Mouse (Mus musculus) embryo, embryonic 9.5 days (tissue): ENCODE results near the gene Rnase1.
"Not testable (repeated sequence)": the region's sequence is repeated elsewhere in the genome, so short reads cannot be mapped to it uniquely, and the experiment has no call there.

Experiments used
- DNase-seq: peaks from one replicate; pipeline ENCODE4 v3.0.0-alpha.2; 2017; ENCODE audit errors: extremely low spot score

Gene Rnase1

DNA sequence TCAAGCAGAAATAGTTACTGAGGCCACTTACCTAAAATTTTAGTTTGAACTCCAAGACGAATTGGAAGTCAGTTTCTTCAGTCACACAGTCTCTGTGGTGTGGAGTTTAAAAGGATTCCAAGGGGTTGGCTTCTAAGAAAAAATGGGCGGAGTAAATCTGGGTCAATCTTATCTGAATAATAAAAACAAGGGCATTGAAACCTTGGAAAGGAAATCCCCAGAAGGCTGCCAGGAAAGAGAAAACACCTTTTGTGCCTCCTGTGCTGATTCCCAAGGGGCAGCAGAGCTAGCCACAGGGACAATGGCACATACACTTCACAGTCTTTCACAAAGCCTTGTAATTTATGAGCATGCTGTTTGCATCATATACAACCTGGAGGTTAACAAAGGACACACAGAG, at the start of gene Rnase1:
Rnase1 (minus strand) TSS at position 101 of the 400 bp plus-strand sequence.
- DNase-seq = no peak

DNA sequence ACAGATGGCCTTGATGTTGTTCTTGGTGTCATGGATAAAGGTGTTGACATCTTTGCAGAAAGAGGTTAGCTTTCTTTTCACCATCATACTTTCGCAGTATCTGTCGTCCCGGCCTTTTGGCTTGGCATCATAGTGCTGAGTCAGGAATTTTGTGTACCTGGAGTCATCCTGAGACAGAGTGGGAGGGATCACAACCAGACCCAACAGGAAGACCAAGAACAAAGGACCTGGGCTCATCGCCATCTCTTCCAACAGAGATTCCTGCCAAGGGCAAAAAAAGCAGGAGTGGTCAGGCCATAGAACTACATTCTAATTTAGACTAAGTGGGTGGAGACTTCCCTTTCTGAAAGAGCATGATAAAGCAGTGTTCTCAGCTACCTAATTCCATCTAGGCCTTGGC, 49.1 kb upstream of the Rnase1 start:
- no peak for DNase-seq

DNA sequence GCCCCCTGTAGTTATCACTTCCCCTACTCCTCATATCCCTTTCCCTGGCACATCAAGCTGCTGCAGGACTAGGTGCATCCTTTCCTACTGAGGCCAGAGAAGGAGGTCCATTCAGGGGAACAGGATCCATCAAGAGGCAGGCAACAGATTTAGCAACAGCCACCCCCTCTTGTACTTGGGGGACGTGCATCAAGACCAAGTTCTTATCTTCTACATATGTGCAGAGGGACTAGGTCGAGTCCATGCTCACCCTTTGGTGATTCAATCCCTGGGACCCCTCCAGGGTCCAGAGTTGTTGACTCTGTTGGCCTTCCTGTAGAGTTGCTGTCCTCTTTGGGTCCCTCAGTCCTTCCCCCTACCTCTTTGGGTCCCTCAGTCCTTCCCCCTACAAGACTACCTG, 34.5 kb upstream of the Rnase1 start:
- not testable (repeated sequence) for DNase-seq

DNA sequence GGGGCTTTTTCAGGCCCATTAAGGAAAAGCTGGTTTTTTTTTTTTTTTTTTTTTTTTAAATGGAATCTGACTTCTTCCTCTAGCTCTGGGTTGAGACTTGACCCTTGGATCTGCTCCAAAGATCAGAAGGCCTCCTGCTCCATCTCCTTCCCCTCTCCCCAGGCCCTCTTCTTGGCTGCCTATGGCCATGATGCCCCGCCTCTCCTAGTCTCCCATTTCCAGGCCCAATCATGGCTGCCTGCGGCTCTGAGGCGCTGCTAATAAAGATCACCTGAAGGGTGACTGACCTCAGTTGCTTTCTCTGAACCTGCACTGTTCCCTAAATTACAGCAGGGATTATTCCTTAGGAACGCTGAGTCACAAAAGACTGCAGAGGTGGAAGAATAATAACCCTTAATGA, 27.3 kb upstream of the Rnase1 start:
- no peak for DNase-seq

DNA sequence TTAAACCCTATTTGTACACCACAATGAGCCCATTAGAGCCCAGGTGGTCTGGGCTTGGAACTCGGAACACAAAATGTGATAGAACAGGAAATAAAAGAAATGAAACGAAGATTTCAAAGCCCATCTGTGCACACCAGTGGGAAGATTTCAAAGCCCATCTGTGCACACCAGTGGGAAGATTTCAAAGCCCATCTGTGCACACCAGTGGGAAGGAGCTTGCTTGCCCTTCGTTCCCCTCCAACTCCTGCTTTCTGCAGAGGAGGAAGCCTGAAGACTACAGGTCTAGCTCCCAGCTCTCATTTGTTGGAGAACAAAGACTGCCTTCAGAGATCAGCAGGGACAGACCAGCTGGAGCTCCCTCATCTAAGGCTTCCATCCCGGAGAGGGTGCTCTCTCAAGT, 26.4 kb upstream of the Rnase1 start:
- not testable (repeated sequence) for DNase-seq

DNA sequence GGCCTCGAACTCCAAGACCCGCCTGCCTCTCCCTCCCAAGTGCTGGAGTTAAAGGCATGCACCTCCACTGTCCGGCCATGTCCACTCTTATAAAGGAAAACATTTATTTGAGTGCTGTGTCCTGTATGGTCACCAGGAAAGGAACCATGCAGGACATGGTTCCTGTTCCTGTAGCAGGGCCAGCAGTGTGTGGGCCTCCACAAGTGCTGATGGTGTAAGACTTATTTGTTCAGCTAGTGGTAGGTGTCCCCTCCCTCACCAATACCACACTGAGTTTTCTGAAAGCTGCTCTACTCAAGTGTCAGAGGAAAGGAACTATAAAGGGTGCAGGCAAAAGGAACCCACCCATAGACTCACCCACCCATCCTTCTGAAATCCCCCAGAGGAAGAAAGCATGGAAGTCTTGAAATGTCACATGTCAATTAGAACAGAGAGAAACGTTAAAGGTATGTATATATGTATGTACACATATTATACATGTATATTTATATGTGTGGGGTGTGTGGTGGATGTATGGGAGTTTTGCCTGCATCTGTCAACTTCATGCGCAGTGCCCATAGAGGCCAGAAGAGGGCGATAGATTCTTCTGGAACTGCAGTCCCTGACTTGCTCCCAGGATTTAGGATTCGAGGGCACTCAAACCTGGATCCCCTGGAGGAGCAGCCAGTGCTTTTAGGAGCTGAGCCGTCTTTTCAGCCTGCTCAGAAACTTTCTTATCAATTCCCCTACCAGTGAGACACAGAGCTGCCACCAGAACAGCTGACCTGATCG, 25.7 kb upstream of the Rnase1 start:
- peak; percentile 52 for DNase-seq

DNA sequence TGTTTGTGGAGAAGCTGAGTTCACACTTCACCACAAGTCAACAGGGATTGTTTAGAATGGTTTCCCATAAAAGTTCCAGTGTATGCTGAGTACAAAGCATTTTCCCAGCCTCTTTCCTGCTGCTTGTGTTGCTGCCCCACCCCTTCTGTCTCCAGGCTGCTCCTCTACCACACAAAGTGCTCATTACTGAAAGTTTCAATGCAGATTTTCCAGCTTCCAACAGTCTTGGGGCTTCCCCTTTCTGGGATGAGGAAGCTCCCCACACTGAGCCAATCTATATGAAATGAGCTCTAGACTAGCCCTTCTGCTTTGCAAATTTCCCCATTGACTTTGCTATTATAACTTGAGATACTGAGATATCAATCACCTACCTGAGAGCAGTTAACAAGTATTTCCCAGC, 19.5 kb upstream of the Rnase1 start:
- DNase-seq = no peak

DNA sequence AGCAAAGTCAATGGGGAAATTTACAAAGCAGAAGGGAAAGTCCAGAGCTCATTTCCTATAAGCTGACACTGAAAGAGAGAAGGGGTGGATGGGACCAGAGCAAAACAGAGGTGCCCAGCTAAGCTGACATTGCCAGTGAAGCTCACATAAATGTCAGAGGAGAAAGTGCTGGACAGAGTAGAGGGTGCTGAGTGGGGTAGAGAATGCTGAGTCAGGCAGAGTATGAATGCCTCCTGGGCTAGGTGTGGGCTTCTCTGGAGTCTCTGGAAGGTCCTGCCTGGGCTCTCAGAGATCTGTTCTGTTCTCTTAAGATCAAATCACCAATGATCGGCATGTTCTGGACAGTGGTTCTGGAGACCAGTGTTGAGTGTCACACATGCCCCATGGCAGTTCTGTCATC, 18.9 kb upstream of the Rnase1 start:
- DNase-seq = no peak

DNA sequence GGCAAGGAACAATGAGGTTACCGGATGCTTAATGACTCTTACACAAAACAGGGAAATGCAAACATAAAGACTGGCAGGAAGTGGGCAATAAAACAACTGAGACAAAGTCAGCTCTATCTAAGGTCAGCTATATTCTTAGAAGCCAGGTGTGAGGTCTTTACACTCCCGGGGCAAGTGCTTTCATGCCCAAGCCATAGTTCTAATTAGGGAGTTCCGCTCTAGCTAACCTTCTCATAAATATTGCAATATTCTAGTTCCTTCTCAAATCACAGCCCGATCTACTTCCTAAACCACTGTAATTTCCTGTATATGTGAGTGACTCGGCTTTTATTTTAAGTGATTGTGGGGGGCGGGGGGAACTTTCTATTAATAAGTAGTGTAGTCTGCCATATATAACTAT, 16.7 kb upstream of the Rnase1 start:
- DNase-seq = not testable (repeated sequence)

DNA sequence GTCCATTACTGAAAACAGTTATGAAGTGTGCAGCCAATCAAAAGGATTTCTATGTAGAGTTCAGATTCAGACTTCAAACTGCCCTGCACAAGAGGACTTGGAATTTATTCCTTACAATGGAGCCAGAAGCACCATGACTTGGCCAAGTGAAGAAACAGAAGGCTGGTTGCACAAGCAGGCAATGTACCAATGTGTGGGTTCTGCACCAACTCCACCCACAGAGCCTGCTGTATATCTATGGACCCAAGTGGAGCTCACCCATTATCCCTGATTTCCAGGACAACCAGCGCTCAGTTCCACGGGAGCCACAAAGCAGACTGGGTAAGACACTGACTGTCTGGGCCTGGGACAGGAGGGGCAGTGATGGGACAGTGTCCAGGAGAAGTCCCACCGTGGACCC, 15.4 kb upstream of the Rnase1 start, which contains the start of gene Rnase2b:
Rnase2b (plus strand) TSS at position 285 of the 400 bp plus-strand sequence.
- not testable (repeated sequence) for DNase-seq

DNA sequence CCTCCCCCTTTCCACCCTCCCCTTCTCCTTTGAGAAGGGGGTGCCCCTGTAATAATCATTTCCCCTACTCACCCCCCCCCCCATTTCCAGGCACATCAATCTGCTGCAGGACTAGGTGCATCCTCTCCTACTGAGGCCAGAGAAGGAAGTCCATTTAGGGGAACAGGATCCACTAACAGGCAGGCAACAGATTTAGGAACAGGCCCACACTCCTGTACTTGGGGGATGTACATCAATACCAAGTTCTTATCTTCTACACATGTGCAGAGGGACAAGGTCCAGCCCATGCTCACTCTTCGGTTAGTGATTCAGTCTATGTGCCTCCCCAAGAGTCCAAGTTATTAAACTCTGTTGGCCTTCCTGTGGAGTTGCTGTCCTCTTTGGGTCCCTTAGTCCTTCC, 10.5 kb upstream of the Rnase1 start:
- no peak for DNase-seq

DNA sequence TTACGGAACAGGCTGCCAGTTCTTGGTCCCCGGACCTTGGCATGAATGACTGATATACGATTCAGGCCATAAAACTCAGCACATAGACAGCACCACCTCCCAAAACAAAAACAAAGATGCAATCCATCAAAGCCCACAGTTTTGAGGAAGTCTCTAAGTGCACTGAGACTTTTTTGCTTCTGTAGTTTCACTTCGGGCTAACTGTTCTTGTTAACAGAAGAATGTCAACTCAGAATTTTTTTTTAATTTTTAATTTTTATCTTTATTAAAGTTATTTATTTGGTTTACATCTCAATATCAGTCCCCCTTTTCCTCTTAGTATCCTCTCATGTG, 10.1 kb upstream of the Rnase1 start:
- no peak for DNase-seq

DNA sequence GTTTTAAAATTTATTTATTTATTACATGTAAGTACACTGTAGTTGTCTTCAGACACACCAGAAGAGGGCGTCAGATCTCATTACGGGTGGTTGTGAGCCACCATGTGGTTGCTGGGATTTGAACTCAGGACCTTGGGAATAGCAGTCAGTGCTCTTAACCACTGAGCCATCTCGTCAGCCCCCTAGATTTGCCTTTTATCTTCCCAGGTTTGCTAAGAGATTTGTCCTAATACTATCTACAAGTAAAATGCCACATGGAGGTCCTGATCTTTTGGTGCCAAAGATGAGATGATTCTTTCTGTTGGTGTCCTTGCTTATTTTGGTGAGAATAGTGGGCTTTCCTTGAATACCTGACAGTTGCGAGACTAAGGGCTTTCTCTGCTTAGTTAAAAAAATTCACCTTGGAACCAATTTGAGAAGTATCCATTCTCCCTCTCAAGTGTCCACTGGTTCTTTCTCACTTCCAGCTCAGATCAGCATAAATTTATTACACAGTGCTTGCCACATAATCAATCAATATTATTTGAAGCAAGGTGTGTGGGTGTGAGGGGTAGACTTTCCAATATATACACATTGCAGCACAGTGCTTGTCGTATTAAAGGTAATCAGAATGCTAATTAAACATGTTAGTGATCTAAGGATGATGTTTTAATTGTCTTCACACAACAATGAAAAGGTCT, 9.6 kb upstream of the Rnase1 start:
- DNase-seq = no peak

DNA sequence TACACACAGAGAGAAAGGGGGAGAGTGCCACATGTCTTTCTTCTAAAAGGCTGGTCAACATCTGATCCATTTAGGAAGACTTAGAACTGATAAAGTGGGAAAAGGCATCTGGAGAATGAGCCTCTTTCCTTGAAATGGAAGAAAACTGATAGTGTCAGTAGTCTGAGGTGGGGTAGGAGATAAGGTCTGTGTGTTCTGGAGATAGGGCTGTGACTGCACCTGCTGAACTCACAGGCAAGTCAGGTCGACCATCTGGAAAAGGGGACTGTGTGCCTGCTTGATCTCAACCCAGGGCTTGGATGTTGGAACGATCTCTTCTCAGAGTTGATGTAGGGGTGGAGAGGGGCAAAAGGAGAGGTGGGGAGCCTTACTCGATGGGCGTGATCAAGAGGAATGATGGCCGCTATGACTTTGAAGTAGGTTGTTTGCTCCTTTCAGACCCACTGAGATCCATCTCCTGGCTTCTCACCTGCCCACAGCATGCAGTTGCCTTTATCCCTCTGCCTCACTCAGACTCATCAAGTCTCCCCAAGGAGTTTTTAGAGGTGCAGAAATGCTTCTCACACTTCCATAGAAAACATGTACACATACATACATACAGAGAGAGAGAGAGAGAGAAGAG, 5.8 kb upstream of the Rnase1 start:
- DNase-seq = no peak

DNA sequence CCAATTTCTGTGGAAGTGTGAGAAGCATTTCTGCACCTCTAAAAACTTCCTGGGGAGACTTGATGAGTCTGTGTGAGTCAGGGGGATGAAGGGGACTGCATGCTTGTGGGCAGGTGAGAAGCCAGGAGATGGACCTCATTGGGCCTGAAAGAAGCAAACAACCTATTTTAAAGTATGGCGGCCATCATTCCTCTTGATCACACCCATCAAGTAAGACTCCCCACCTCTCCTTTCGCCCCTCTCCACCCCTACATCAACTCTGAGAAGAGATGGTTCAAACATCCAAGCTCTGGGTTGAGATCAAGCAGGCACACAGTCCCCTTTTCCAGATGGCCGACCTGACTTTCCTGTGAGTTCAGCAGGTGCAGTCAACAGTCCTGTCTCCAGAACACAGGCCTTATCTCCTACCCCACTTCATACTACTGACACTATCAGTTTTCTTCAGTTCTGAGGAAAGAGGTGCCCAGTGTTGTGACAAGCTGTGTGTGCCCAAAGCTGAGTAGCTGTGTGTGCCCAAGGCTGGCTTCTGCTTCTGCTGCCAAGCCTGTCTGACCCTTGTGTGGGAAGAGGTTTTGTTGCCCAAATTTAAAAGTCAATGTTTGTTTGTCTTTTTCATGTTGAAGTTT, 3.7 kb upstream of the Rnase1 start:
- DNase-seq = no peak

DNA sequence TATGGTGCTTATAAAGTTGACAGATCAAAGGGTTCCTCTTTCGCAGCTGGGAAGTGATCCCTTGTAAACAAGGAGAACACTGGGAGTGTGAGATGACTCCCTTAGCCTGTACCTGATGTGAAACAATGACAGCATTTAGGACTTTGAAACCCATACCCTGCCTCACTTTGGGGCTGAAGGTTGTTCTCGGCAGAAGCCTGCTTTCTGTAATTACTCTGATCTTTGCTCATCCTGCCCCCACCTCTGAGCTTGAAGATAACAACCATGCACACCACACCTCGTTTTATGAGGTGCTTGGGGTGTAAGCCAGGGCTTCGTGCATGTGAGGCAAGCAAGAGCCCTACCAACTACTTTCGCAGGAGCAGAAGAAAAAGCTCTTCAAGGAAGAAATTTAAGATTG, 2.6 kb upstream of the Rnase1 start:
- no peak for DNase-seq

DNA sequence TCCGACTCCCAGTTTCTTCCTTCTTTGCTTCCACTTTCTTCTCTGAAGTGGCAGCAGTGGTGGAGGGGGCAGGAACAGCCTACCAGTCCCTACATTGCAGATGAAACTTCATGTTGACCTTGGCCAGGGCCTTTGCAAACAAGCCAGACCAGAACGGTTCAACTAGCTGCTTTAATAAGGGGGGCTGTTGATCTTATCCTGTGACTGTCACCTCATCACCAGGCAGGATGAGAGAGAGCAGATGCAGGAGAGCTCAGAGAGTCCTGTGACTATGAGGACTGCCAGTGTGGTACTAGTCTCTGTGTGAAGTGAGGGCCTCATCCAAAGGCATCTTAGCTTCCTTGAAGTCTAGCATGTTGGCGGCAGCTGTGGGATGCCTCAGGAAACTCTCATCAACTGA, 1.4 kb upstream of the Rnase1 start:
- DNase-seq = no peak

DNA sequence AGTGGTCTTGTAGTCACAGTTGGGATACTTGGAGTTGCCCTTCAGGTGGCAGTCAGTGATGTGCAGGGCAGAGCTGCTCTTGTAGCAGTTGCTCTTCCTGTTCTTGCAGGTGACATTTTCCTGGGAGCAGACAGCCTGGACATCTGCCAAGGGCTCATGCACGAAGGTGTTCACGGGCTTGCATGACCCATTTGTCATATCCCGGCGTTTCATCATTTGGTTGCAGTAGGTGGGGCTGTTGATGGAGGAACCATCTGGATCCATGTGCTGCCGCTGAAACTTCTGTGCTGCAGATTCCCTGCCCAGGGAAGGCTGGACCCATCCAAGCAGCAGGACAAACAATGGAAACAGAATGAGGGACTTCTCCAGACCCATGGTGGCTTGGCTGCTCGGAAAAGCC, 1.1 kb downstream of the Rnase1 start:
- no peak for DNase-seq

DNA sequence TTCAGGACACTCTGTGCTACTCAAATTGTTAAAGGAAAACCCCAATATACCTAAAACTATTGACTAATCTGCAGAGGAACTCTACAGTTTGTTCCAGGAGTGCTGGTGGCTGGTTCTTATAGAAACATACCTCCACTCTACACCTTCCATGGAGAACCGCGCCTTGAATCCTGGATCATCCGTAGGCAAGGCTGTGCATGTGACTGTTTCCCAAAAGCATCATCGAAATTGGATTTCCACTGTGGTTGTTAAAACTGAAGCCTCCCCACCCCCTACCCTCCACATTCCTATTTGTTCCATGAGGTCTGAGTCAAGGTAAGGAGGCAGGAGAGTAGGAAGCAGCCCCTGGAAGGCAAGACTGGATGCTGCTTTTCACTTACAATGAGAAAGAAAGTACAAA, 2.1 kb downstream of the Rnase1 start:
- no peak for DNase-seq

DNA sequence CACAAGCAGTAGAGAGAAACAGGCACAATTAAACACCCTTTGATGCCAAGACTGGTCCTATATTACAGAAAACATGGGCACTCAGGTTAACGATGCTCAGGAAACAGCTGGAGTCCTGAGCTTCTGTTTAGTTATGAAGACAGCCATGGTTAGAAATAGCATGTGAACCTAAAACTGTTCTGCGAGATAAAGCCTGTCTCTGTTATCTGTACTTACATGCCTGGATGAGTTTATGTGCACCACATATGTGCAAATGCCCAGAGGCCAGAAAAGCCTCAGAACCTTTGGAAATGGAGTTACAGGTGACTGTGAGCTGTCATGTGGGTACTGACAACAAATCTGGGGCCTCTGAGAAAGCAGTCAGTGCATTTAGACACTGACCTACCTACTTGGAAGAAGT, 2.6 kb downstream of the Rnase1 start:
- DNase-seq = no peak

DNA sequence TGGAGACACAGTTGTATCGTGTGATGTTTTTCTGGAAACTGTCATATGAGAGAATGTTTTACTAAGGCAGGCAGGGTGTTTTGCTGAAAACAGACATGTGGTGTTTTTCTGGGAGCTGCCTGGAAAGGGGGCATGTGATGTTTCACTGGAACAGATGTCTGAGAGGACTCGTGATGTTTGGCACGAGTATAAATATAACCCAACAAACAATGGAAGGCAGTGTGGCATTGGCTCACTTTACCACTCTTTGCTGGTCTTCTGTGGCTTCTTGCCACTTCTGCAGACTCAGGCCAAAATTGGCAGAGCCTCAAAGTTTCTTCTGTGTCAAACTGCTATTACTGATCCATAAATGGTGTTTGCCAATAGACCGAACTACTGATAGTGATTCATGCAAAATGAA, 3.3 kb downstream of the Rnase1 start:
- no peak for DNase-seq

DNA sequence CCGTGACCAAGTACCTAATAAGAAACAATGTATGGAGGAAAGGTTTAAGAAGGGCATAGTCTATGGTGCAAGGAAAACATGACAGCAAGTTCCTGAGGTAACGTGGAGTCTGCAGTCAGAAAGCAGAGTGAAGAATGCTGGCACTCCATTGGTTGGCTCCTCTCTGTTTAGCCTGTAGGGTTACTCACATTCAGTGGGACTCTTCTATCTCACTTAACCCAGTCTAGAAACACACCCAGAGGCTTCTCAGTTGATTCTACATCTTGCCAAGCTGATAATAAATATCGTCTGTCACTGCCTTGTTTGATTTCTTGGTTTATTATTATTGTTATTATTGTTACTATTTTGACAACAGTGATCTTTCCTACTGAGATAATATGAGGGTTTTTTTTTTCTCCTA, 4.0 kb downstream of the Rnase1 start:
- no peak for DNase-seq

DNA sequence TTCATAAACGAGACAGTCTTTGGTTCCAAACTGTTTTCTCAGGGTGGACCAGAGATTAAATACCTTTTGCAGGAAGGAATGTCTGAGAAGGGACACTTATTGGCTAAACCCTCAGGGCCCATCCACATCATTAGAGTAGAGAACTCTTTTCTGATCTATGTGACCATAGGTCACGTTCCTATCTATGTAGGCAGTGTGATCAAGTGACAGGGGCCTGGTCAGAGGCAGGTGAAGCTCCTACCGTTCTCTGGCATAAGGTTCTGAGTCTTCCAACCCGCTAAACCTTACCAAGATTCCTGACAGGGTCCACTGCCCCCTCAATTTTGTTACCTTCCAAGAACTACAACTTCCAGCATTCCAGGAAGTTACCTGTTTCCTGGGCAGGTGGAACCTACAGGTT, 4.5 kb downstream of the Rnase1 start:
- no peak for DNase-seq
